Mouse (Mus musculus) lung, adult 2 months (tissue): ENCODE measurements around the gene Cbwd1.

ENCODE experiments used
- CTCF ChIP-seq: fragments of 200-500 bp; IDR thresholded peaks from 2 replicates; pipeline ENCODE4 v1.5.1; 2011; ENCODE audit warnings: mild to moderate bottlenecking, low read length, control low read depth; ENCODE audit not compliant: insufficient read depth
- POLR2A ChIP-seq: fragments of 200-500 bp; IDR thresholded peaks from 2 replicates; pipeline ENCODE4 v1.6.1; 2011; ENCODE audit warnings: low read depth, mild to moderate bottlenecking, control low read depth, low read length, borderline replicate concordance; ENCODE audit errors: extremely low read depth

DNA sequence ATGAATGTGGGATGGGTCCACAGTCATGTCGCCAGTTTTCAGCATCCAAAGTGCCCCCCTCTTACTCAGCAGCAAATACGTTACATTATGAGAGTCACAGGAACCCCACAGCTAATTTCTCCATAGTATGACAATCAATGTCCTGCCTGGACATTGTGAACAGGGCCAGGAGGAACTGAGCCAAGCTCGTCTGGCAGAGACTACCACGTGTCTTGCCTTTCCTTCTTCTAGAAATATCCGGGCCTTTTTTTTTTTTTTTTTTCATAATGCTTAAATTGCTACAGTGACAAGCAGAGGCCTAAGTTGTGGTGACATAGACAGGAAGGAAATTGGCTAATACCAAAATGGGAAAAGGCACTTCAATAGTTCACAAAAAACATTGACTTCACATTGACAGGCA is 27.4 kb upstream of the Cbwd1 start:
- TF ChIP-seq CTCF (no peak), POLR2A (no peak)
